Mouse (Mus musculus) right cerebral cortex, postnatal 36 days (tissue): Measurements from ENCODE around the gene Adamts20.
"Not testable (repeated sequence)": the region's sequence is repeated elsewhere in the genome, so short reads cannot be mapped to it uniquely, and the experiment has no call there.

Experiments used
- DNase-seq, 2 experiments: peaks; one replicate each; pipeline ENCODE4 v3.0.0; 2022; ENCODE audit warnings: low spot score in 2 of 2, mixed read lengths in 1 of 2

Adamts20 gene

GRCm38 (mm10) chr15:94465318-94465717, at the start of gene Adamts20:
Gene Adamts20, minus strand, starts transcription at chr15:94465418.
- DNase-seq = no peak

GRCm38 (mm10) chr15:94503451-94504215, 38.4 kb upstream of the Adamts20 start:
- no peak for DNase-seq

DNA sequence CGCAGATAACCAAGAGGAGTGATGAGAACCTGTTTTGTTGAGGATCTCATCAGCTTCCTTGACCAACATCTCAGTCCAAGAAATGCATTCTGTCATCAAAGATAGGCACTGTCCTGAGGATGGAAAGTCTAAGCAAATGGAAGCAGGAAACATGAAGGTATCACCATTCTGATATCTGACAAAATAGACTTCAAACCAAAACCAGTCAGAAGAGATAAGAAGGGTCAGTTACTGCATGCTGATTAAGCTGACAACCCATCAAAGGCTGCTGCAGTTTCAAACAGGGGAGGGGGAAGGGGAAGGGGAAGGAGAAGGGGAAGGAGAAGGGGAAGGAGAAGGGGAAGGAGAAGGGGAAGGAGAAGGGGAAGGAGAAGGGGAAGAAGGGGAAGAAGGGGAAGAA, 34.0 kb upstream of the Adamts20 start:
- no peak for DNase-seq

DNA sequence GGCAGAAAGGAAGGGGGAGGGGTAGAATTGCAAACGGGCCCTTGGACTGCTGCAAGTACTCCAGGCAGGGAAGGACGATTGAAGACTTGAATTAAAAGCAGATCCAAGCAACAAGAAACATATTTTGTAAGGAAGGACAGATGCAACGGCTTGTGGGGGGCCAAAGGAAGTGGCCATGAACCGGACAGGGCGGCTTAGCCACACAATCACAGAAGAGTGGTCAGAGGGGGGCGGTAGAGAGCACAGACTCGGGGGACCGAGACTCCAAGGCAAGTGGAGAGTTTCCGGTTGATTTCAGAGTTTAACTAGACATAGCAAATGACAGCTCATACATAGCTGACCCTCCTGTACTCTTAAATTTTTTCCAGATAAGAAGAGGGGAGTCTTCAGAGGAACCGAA, 30.7 kb upstream of the Adamts20 start:
- DNase-seq = no peak

- no peak for DNase-seq
Observed at GRCm38 (mm10) chr15:94494445-94494844, 29.2 kb upstream of the Adamts20 start.

- no peak for DNase-seq
Observed at GRCm38 (mm10) chr15:94489433-94489832, 24.2 kb upstream of the Adamts20 start.

- not testable (repeated sequence) for DNase-seq
Observed at GRCm38 (mm10) chr15:94488028-94488427, 22.8 kb upstream of the Adamts20 start.

GRCm38 (mm10) chr15:94482555-94482954, 17.3 kb upstream of the Adamts20 start:
- no peak for DNase-seq

DNA sequence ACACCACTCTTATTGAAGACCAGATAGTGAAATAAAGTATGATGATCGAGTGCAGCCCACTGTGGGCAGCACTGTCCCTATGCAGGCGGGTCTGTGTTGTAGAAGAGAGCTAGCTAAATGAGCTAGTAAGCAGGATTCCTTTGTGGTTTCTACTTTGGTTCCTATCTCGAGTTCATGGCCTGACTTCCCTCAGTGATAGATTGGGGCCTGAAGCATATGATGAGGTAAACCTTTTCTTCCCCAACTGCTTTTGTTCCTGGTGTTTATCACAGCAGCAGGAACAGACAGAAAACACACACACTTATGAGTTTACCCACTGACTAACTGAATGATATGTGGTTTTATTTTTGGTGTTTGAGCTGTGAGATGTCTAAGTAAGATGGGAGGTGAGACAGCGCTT, 15.6 kb upstream of the Adamts20 start:
- no peak for DNase-seq

DNA sequence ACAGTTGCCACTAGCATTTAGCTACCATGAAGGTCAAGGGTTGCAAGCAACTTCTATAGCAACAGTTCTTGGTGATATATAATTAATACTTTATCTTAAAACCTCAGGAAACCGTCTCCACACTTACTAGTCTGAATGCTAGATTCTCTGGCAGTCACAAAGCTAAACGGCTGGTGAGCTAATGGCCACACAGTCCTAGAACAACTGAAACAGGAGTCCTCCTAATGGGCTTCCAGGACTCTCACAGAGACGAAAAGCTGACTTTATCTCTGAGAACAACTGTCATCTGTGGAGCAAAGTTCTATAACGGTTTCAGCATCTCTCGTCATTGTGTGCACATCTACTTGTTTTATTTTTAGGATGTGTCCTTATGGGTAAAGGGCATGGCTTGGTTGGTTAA, 15.0 kb upstream of the Adamts20 start:
- DNase-seq = no peak

GRCm38 (mm10) chr15:94479513-94480136, 14.4 kb upstream of the Adamts20 start:
- no peak for DNase-seq

DNA sequence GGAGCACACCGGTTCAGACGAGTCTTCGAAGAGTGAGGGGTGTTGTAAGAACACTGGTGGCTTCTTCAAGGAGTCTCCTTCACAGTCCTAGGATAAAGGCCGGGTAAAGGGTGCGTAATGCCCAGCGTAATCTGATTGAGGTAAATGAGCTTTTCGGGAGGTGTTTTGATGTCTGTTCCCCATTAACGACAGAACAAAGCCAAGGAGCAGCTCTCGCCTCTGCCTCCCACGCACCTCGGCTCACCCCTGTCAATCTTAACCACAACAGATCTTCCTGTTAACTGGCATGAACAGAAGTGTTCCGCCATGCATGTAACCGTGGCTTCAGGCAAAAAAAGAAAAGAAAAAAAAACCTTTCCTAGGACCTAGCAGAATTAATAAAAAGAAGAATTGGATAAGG, 13.5 kb upstream of the Adamts20 start:
- no peak for DNase-seq

- no peak for DNase-seq
Observed at GRCm38 (mm10) chr15:94477287-94477686, 12.1 kb upstream of the Adamts20 start.

DNA sequence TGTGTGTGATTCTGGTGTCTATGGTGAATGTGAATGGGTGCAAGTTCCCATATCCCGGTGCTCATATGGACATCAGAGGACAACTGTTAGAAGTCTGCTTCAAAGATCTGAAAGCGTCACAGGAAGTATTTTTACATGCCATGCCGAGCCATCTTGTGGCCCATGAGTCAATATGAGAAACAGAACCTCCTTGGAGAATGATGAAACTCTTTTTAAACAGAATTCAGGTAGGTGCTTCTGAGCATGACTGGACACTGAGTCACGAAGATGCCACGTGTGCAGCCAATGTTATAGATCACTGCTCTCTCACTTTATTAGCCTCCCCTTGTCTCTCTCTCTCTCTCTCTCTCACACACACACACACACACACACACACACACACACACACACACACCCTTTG, 10.8 kb upstream of the Adamts20 start:
- DNase-seq = no peak

GRCm38 (mm10) chr15:94470361-94470760, 5.1 kb upstream of the Adamts20 start:
- no peak for DNase-seq

- DNase-seq = no peak
Observed at GRCm38 (mm10) chr15:94464881-94465280, 337 bp downstream of the Adamts20 start.

DNA sequence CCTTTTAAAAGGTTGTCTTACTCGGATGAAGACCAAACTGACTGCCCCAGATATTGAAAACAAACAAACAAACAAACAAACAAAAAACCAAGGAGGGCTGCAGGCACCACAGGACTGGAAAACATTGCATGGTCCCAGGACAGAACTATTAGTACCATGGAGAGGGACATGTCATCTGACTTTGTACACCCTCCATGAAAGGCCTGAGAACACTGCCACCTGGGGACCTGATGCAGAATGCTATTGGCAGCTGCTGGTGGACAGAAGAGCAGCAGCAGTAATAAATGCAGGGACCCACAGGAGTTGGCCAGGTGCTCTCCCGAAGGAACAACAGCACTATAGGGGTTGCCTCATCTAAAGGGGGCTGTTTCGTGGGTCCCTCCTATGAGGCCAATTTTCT, 2.0 kb downstream of the Adamts20 start:
- DNase-seq = no peak

- DNase-seq = no peak
Observed at GRCm38 (mm10) chr15:94462206-94462605, 3.0 kb downstream of the Adamts20 start.

DNA sequence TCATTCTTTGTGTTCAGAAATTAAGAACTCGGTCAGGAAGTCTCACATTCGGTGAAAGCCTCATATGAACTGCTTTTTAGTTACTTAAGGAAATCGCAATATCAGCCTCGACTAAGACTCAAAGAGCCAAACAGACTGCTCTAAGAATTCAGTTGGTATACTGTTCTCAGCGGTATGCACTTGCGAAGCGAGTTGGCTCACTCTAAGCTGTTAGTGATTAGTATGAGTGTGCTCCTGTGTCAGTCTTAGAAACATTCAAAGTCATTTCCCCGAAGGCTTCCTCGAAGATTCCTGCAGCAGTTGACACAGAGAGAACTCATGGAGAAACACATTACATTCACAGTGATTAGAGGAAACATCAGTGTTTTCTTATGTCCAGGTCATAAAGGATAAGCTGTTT, 4.1 kb downstream of the Adamts20 start:
- DNase-seq = no peak

DNA sequence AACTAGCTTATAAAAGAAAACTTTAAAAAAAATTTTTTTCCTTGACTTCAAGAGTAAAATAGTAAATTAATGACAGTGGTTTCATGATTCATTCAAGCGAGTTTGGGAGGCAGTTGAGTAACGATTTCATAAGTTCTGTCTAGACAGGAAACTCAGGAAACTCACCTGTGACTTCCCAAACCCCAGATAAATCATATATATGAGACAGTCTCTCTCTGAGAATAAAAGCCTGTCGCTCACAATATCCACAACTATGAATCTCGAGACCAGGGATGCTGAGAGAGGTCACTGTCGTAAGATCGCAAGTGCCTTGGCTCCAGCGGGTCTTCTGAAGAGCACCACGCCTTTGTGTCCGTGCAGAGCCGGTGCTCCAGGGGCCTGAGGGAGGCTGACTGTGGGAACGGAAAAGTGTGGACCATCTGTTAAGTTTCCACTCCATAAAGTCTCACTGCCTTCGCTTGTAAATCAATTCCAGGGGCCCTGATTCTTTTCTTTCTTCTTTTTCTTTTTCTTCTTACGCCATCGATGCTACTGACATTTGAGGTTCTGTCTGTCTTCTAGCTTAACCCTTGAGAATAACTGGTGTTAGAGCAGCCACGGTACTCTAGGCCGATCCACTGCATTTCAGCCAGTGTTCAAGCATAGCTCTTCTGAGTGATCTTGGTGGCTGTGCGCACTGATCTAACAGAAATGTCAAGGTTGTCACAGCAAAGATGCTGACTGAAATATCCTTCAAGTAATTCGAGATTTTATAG, 7.4 kb downstream of the Adamts20 start:
- no peak for DNase-seq

DNA sequence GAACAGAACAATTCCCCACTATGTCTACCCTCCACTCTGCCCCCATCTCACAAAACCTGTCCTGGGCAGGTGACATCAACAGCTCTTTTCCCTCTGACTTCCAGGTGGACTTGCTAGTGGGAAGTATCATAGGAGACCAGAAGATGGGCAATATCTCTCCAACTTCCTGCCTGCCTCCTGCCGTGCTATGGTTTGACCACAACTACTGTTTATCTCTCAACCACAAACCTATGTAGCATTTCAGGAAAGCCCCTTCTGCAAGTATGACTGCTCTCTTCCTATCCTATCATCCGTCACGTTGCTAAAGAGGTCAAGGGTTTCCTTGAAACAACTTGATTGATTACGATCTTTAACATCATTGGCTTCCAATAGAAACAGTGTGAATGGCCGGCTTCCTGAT, 12.4 kb downstream of the Adamts20 start:
- DNase-seq = no peak

GRCm38 (mm10) chr15:94451600-94451999, 13.6 kb downstream of the Adamts20 start:
- DNase-seq = no peak
